Mouse (Mus musculus): ENCODE data around the gene Traf2.

Traf2 gene

DNA sequence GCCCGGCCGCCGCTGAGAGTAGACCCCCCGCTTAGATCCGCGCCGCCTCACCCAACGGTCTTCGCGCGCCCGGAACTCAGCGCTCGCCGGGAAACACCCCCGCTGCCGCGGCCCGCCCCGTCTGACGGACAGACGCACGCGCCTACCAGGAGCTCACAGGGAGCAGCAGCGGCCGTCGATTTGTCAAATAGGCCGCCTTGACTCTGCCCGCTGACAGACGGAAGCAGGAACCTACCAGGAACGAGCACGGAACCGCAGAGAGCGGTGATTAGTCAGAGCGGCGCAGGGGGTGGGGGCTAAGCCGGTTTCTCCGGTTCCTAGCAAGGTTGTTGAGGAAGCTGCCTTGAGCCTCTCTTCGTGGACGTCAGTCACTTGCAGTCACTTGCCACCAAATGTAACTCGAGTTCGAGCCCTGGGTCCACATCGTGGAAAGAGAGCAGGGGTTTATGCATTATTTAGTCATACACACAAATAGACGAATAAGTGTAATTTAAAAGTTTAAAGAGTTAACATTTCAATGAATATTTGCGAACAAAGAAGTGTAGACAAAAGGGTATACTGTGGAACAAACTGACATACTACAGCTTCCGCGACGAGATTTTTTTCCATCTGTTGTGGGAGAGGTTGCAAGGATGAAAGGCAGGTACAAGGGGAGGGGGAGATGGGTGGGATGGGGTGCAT is at the start of gene Traf2:
Gene Traf2, minus strand, starts transcription at position 130 of the 681 bp plus-strand sequence.
- DNase-seq (ENCODE audit: low spot score in 2 of 2), result peak; percentile 98 to 99

DNA sequence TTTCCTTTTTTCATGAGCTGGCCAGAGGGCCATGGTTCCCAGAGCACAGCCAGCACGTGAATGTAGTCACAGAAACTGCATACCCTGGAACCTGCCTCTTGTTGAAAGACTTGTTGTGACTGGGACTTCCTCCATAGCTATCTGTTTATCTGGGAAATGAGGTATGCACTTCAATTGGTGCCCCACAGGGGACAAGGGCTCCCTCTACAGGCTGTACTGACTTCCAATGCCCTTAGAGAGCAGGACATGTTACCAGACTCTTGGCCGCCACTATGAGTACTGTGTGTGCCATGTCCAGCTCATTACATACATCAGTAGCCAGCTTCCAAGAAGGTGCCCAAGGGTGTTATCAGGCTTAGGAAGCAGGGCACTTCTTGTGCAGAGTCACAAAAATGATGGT is 45.1 kb upstream of the Traf2 start:
- no peak for DNase-seq (ENCODE audit: low spot score in 2 of 2)

GRCm38 (mm10) chr2:25588227-25588907 is 41.6 kb upstream of the Traf2 start:
- DNase-seq (ENCODE audit: low spot score in 2 of 2), result no peak

GRCm38 (mm10) chr2:25587290-25587689 is 40.5 kb upstream of the Traf2 start:
- DNase-seq (ENCODE audit: low spot score in 2 of 2), result no peak

DNA sequence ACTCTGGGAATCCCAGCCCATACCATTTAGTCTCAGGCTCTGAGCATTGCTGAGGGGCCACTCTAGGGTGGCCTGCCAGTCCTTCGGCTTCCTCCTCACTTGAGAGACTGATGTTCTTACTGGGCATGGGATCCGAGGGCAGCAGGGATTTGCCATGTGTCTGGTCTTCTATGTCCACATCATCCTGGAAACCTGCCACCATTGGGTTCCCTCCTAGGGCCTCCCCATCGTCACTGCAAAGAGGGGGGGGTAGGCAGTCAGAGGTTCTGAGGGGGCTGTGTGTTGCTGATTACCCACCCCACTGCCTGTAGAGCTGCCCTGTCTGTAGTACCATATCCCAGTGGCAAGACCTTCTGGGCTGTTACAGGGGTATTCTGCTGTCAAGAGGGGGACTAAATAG is 38.9 kb upstream of the Traf2 start:
- DNase-seq (ENCODE audit: low spot score in 2 of 2), result no peak

GRCm38 (mm10) chr2:25584856-25585255 is 38.1 kb upstream of the Traf2 start:
- DNase-seq (ENCODE audit: low spot score in 2 of 2), result no peak

GRCm38 (mm10) chr2:25584152-25584551 is 37.4 kb upstream of the Traf2 start:
- DNase-seq (ENCODE audit: low spot score in 2 of 2), result no peak

DNA sequence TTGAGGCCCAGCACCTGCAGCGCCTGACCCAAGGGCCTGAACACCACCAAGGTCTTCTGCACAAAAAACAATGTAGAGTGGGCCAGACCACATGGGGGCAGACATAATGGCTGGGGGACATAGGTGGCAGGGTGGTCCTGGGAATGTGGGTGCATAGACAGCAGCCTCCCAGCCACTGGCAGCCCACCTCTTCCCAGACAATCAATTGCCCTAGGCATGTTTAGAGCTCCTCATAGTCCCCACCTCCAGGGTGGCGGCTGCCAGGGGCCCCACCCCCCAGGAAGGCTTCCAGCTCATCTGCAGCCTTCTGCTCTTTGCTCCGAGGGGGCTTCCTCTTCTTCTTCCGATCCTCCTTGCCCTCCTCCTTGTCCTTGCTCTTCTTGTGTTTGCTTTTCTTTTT is 36.8 kb upstream of the Traf2 start:
- no peak for DNase-seq (ENCODE audit: low spot score in 2 of 2)

GRCm38 (mm10) chr2:25583120-25583481 is 36.4 kb upstream of the Traf2 start:
- no peak for DNase-seq (ENCODE audit: low spot score in 2 of 2)

DNA sequence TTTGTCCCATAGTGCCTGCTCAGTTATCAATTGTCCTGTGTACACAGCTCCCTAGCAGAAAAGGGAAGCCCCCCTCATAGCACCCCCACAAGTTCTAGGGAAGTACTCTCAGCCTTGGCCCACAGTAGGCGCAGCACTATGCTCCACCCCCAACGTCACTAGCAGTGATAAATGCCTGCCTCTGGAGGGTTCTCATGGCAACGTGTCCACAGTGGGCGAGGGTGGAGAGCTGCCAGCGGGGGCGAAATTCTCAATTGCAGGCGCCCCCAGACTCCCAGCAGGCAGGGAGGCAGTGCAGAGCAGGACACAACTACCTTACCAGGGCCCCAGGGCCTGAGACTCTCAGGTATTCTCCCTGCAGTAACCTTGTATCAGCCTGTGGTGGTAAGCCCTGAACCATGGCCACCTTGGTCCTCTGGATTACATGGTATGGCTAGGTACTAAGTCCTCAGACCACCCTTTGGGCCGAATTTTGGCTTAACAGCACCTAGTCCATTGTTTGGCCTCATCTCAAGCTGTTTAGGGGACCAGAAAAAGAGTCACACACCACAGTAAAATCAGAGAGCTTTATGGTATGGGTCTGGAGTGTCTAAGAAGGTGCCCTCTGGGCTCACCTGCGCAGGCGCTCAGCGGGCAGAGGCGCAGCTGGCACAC is 35.9 kb upstream of the Traf2 start:
- DNase-seq (ENCODE audit: low spot score in 2 of 2), result no peak

- no peak for DNase-seq (ENCODE audit: low spot score in 2 of 2)
Observed at GRCm38 (mm10) chr2:25581901-25582301, 35.2 kb upstream of the Traf2 start.

GRCm38 (mm10) chr2:25581294-25581864 is 34.6 kb upstream of the Traf2 start, which contains the start of gene Ajm1:
Ajm1 (minus strand) TSS chr2:25581757.
- DNase-seq (ENCODE audit: low spot score in 2 of 2), result no peak

GRCm38 (mm10) chr2:25580621-25581101 is 33.9 kb upstream of the Traf2 start:
- DNase-seq (ENCODE audit: low spot score in 2 of 2), result no peak

- DNase-seq (ENCODE audit: low spot score in 2 of 2), result peak in 1 of 2 experiments; percentile 34
Observed at GRCm38 (mm10) chr2:25579737-25580460, 33.2 kb upstream of the Traf2 start.

- DNase-seq (ENCODE audit: low spot score in 2 of 2), result no peak
Observed at GRCm38 (mm10) chr2:25578796-25579736, 32.3 kb upstream of the Traf2 start.

GRCm38 (mm10) chr2:25577951-25578795 is 31.4 kb upstream of the Traf2 start:
- DNase-seq (ENCODE audit: low spot score in 2 of 2), result no peak

DNA sequence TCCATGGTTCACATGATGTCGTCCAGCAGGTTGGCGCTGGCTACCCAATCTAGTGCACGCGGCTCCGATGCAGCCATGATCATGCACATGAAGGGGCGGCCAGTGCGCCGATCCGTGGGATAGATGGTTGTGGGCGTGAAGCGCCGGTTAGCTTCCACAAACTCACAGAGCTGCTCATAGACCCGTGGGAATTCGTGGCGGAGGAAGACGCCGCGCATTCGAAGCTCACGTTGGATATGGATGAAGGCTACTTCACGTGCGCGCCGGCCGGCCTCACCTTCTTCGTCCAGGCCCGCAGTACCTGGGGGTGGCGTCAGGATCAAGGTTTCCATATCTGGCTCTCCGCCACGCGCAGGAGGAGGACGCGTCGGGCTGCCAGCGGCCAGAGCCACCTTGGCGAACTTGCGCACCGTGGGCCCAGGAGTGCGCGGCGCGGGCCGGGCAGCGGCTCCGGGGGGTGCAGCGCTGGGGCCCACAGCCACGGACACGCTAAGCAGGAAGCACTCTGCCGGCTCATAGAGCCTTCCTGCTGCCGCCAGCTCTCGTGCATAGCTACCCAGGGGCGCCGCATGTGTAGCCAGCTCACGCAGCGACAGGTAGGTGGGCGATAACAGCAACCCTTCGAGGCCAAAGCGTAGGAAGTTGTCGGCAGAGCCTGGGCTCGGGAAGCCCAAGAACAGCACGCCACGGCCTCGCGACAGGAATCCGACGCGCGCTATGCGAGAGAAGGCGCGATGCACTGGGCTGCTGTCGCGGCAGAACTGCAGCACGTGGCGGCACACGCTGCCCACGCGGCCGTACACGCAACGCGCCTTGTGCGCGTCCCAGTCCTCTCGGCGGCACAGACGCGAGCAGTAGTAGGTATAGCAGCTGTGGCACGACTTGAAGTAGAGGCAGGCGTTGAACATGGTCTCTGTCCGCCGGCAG is 30.5 kb upstream of the Traf2 start:
- no peak for DNase-seq (ENCODE audit: low spot score in 2 of 2)

DNA sequence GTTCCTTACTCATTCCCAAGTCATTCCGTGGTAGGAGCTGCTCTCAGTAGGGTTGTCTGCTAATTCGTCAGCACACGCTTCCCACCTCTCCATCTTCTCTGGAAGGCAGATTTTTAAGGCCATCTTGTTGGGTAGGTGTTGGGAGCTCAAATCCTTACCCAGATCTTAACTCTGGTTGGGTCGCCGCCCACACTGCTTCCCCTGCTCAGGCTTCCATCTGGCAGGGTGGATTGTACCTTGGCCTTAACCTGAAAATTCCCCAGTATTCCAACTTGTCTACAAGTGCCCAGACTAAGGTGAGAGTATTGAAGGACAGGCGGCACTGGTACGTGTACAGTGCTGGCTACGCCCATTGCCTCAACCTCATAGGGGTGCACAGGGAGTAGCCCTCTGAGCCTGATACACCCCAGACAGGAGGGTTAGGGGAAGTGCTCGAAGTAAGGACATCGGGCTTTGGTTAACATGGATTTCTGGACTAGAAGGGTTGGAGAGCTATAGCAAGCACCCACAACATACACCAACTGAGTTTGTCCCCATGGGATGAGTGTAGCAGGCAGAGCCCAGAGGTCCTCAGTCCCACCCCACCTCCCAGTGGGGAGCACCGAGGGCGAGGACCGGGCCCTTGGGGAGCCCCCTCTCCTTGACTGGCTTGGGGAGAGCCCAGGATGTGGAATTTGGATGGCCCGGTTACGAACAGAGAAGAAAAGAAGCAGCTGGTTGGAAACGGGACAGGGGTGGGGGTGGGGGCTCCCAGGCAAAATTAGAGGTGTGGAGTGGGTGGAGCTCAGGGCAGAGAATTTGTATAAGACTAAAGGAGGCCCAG is 29.5 kb upstream of the Traf2 start:
- no peak for DNase-seq (ENCODE audit: low spot score in 2 of 2)
